Mouse (Mus musculus) kidney, postnatal 0 days (tissue): ENCODE measurements around the gene Smc1a. TPM values are rescaled to one million over a fixed set of nuclear protein-coding genes. Genes with fewer than 3 reads are reported as not detected.

Source experiments
- ATAC-seq: fragments of 200-750 bp; cut with Nextera tagmentation; replicated peaks from 2 replicates; pipeline ENCODE4 v1.8.0; 2017; ENCODE audit warnings: low read depth, moderate number of reproducible peaks, moderate TSS enrichment, moderate library complexity; ENCODE audit not compliant: low FRiP score
- DNase-seq: peaks from one replicate; pipeline ENCODE4 v3.0.0-alpha.2; 2016; ENCODE audit warnings: low spot score
- H3K27ac ChIP-seq: fragments of 300-500 bp; sonication (generic); 2 replicates; pipeline ENCODE4 v1.5.1; 2014; ENCODE audit warnings: mild to moderate bottlenecking
- H3K27me3 ChIP-seq: fragments of 300-500 bp; sonication (generic); 2 replicates; pipeline ENCODE4 v1.6.1; 2014; ENCODE audit warnings: low read length, mixed read lengths; ENCODE audit not compliant: insufficient read depth
- H3K36me3 ChIP-seq: fragments of 300-500 bp; sonication (generic); 2 replicates; pipeline ENCODE4 v1.6.1; 2014; ENCODE audit warnings: low read length, mixed read lengths; ENCODE audit not compliant: insufficient read depth
- H3K4me1 ChIP-seq: fragments of 300-500 bp; sonication (generic); replicated peaks from 2 replicates; pipeline ENCODE4 v1.6.1; 2014; ENCODE audit warnings: antibody characterized with exemption, low read length, mixed read lengths; ENCODE audit not compliant: insufficient read depth
- H3K4me2 ChIP-seq: fragments of 300-500 bp; sonication (generic); 2 replicates; pipeline ENCODE4 v1.6.1; 2014; ENCODE audit warnings: mild to moderate bottlenecking, low read length, moderate library complexity, mixed read lengths
- H3K4me3 ChIP-seq: fragments of 300-500 bp; sonication (generic); replicated peaks from 2 replicates; pipeline ENCODE4 v1.5.1; 2014; ENCODE audit warnings: low read depth, low read length
- H3K9ac ChIP-seq: fragments of 300-500 bp; sonication (generic); 2 replicates; pipeline ENCODE4 v1.6.1; 2014; ENCODE audit warnings: low read depth, low read length
- H3K9me3 ChIP-seq: fragments of 300-500 bp; sonication (generic); replicated peaks from 2 replicates; pipeline ENCODE4 v1.6.1; 2016; ENCODE audit warnings: low read length, inconsistent platforms, mixed read lengths
- CTCF ChIP-seq: IDR thresholded peaks from 2 replicates; pipeline ENCODE4 v1.5.1; 2016; ENCODE audit warnings: antibody characterized with exemption, low read depth, mild to moderate bottlenecking, moderate library complexity
- WGBS: fragments of 180-500 bp; shearing (Covaris S2); extraction: QIAGEN DNeasy Blood & Tissue Kit; methylation state at CpG from one replicate; pipeline ENCODE4 v1.1.7; 2014; 5-methylcytosine and 5-hydroxymethylcytosine counted together
- polyA plus RNA-seq: library from polyadenylated mRNA; unstranded; fragments of >200 nt; fragmentation: Nextera tagmentation; extraction: Ambion mirVana; gene quantifications from 2 replicates; pipeline ENCODE4 v1.2.1, GENCODE M21; 2015

Gene Smc1a
- polyA plus RNA-seq, 1 experiment from 2014 or later = 67.5 TPM

GRCm38 (mm10) chrX:152007863-152008262, 8.4 kb upstream of the Smc1a start:
- TF ChIP-seq CTCF = no peak
- H3K9ac ChIP-seq = no peak overlapping the region
- no peaks in the 10 kb centered on the region for H3K9me3 ChIP-seq
- no peak overlapping the region for H3K27ac ChIP-seq
- no peak overlapping the region for H3K4me2 ChIP-seq
- WGBS = 76% methylated on average over 1 of the region's 1 CpGs
- H3K36me3 ChIP-seq = no peaks in the 10 kb centered on the region
- H3K4me3 ChIP-seq = no peak overlapping the region
- no peak for ATAC-seq
- DNase-seq = no peak
- H3K4me1 ChIP-seq = no peaks in the 10 kb centered on the region
- no peaks in the 10 kb centered on the region for H3K27me3 ChIP-seq

DNA sequence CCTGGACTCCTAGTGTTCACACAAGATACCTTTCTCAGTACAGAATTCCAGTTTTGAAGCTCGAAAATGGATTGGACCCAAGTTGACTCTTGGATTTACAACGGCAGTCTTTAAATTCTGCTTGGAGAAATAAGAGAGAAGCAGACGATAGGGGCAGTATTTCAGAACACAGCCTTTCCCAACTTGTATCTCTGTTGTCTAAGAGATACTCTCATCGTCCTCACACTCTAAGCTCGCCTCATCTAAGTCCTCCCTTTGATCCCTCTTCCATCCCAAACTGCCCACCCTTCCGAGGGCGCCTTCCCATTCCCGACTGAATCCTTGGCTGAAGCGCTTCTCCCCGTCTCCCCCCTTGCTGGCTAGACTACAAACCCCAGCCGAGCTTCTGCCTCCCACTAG, 477 bp upstream of the Smc1a start:
- ATAC-seq (no peak; the same call in 1 of the 2 replicates), DNase-seq (peak; percentile 50)
- 25% methylated on average over 11 of the region's 11 CpGs for WGBS
- peak overlapping the region; percentile 55 for H3K4me3 ChIP-seq
- H3K36me3 ChIP-seq = no peaks in the 10 kb centered on the region
- peak overlapping the region; percentile 59 for H3K4me2 ChIP-seq
- H3K27me3 ChIP-seq = no peaks in the 10 kb centered on the region
- peak overlapping the region; percentile 91 for H3K27ac ChIP-seq
- peak overlapping the region; percentile 67 for H3K9ac ChIP-seq
- TF ChIP-seq CTCF = peak; percentile 26; the same call in 1 of the 2 replicates
- H3K4me1 ChIP-seq = no peaks in the 10 kb centered on the region
- H3K9me3 ChIP-seq = no peaks in the 10 kb centered on the region

DNA sequence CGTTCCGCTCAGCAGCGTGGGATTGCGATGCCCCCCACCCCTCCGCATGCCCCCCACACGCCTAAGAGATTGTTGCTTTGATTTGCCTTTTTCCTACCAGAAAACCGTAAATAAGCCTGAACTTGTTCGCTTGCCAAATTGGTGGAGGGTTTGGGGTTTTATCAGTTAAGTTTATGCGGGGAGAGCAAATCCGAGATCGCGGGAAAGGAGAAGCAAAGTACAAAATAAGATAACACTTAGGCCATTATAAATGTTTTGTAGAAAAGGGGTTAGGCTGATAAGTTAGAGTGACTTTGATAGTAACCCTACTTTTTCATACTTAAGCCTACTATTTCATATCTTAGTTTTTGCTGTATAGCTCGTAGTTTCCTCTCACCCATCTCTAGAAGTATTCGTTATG, 958 bp downstream of the Smc1a start:
- ATAC-seq (no peak), DNase-seq (no peak)
- Histone ChIP-seq H3K9me3 (no peaks in the 10 kb centered on the region), H3K4me2 (peak overlapping the region; percentile 52), H3K36me3 (no peaks in the 10 kb centered on the region), H3K27me3 (no peaks in the 10 kb centered on the region), H3K9ac (peak overlapping the region; percentile 70), H3K4me1 (no peaks in the 10 kb centered on the region), H3K4me3 (peak overlapping the region; percentile 55), H3K27ac (peak overlapping the region; percentile 91; the same call in 1 of the 2 replicates)
- WGBS = 35% methylated on average over 14 of the region's 14 CpGs
- TF ChIP-seq CTCF = no peak

- no peak for TF ChIP-seq CTCF
- Histone ChIP-seq H3K27ac (no peak overlapping the region), H3K4me1 (no peaks in the 10 kb centered on the region), H3K9me3 (no peaks in the 10 kb centered on the region), H3K27me3 (no peaks in the 10 kb centered on the region), H3K9ac (no peak overlapping the region), H3K36me3 (no peaks in the 10 kb centered on the region), H3K4me2 (no peak overlapping the region), H3K4me3 (no peak overlapping the region)
- ATAC-seq = no peak
- 76% methylated on average over 2 of the region's 2 CpGs for WGBS
- DNase-seq = no peak
Measured at GRCm38 (mm10) chrX:152019294-152019693, 3.1 kb downstream of the Smc1a start.

- ATAC-seq (no peak), DNase-seq (no peak)
- H3K9ac ChIP-seq = no peak overlapping the region
- no peak overlapping the region for H3K4me3 ChIP-seq
- no peak for TF ChIP-seq CTCF
- no peak overlapping the region for H3K27ac ChIP-seq
- H3K9me3 ChIP-seq = no peaks in the 10 kb centered on the region
- H3K27me3 ChIP-seq = no peaks in the 10 kb centered on the region
- H3K36me3 ChIP-seq = 0 out of 2 replicates have a peak, but pooled peaks cover 5% of the 10 kb centered on the region
- H3K4me2 ChIP-seq = no peak overlapping the region
- no peaks in the 10 kb centered on the region for H3K4me1 ChIP-seq
Measured at GRCm38 (mm10) chrX:152039865-152040264, 23.6 kb downstream of the Smc1a start.

- peak; percentile 20; the same call in 1 of the 2 replicates for TF ChIP-seq CTCF
- Histone ChIP-seq H3K4me2 (no peak overlapping the region), H3K4me1 (no peaks in the 10 kb centered on the region), H3K36me3 (peaks cover 5% of the 10 kb centered on the region; the same call in 1 of the 2 replicates), H3K4me3 (no peak overlapping the region), H3K9me3 (no peaks in the 10 kb centered on the region), H3K9ac (no peak overlapping the region), H3K27me3 (no peaks in the 10 kb centered on the region), H3K27ac (no peak overlapping the region)
- ATAC-seq = no peak
- DNase-seq = peak; percentile 4
Measured at GRCm38 (mm10) chrX:152047230-152047629, 31.0 kb downstream of the Smc1a start.

DNA sequence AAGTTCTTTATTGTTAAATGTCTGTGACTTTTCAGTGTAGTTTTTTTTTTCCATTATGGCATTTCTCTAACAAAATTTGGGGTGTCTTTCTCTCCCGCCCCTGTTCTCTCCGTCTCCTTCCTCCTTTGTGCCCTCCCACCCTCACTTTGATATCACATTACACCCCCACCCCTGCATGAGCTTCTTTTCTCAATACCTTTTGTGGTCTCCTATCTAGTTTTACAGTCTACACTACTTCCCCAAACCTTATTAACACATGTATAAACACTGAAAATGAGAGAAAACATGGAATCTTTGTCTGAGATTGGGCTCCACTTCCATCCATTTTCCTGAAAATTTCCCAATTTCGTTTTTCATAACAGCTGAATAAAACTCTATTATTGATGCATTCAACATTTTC, 36.3 kb downstream of the Smc1a start:
- no peak overlapping the region for H3K4me3 ChIP-seq
- no peaks in the 10 kb centered on the region for H3K27me3 ChIP-seq
- no peak for DNase-seq
- H3K4me1 ChIP-seq = no peaks in the 10 kb centered on the region
- no peak overlapping the region for H3K27ac ChIP-seq
- WGBS = 66% methylated on average over 3 of the region's 3 CpGs
- ATAC-seq = no peak
- H3K9me3 ChIP-seq = no peaks in the 10 kb centered on the region
- no peak overlapping the region for H3K9ac ChIP-seq
- no peak for TF ChIP-seq CTCF
- H3K4me2 ChIP-seq = no peak overlapping the region
- H3K36me3 ChIP-seq = no peaks in the 10 kb centered on the region; the same call in 1 of the 2 replicates
